Mouse (Mus musculus): Measurements from ENCODE around the gene Surf6. TPM values are rescaled to one million over a fixed set of nuclear protein-coding genes. Genes with fewer than 3 reads are reported as not detected.

Surf6 gene
- total RNA-seq, 1 experiment from 2014 or later = 68.0 TPM

GRCm38 (mm10) chr2:26862856-26863255, 39.8 kb downstream of the Surf6 start:
- ATAC-seq (replicated peaks; ENCODE audit: low read depth, poor library complexity, severe bottlenecking) = peak; percentile 36; the same call in 1 of the 2 replicates

GRCm38 (mm10) chr2:26847706-26848105, 55.0 kb downstream of the Surf6 start:
- ATAC-seq (replicated peaks; ENCODE audit: low read depth, poor library complexity, severe bottlenecking) = peak; percentile 90

Other genes with a start within 250 kb of the Surf6 start
- not detected in 2 replicates for gene Lcn4, start 231.6 kb downstream of the Surf6 start, total RNA-seq (2017)
- not detected in 2 replicates for gene Abo, start 37.9 kb downstream of the Surf6 start, total RNA-seq (2017)
- 17.0 and 22.5 TPM in 2 replicates for gene Med22, start 7.8 kb upstream of the Surf6 start, total RNA-seq (2017)
- gene Rpl7a, start 7.9 kb upstream of the Surf6 start, total RNA-seq (2017) = 2,462 and 2,597 TPM in 2 replicates
- 85.6 and 92.0 TPM in 2 replicates for gene Surf2, start 13.5 kb upstream of the Surf6 start, total RNA-seq (2017)
- gene Surf1, start 13.7 kb upstream of the Surf6 start, total RNA-seq (2017) = 37.1 and 43.2 TPM in 2 replicates
- 50.3 and 51.5 TPM in 2 replicates for gene Surf4, start 31.0 kb upstream of the Surf6 start, total RNA-seq (2017)
- 0.23 TPM in 1 of 2 replicates, not detected in the other for gene Stkld1, start 31.2 kb upstream of the Surf6 start, total RNA-seq (2017)
- 94.5 and 117 TPM in 2 replicates for gene Rexo4, start 61.5 kb upstream of the Surf6 start, total RNA-seq (2017)
- not detected in 2 replicates for gene Adamts13, start 70.5 kb upstream of the Surf6 start, total RNA-seq (2017)
- 5.9 and 8.3 TPM in 2 replicates for gene Cacfd1, start 107.0 kb upstream of the Surf6 start, total RNA-seq (2017)
- gene Slc2a6, start 125.1 kb upstream of the Surf6 start, total RNA-seq (2017) = 2.5 and 5.7 TPM in 2 replicates
- gene Mymk, start 169.3 kb upstream of the Surf6 start, total RNA-seq (2017) = not detected in 2 replicates
- gene Adamtsl2, start 176.5 kb upstream of the Surf6 start, total RNA-seq (2017) = not detected in 2 replicates
- not detected in 2 replicates for gene Fam163b, start 239.6 kb upstream of the Surf6 start, total RNA-seq (2017)